Mouse (Mus musculus): Measurements from ENCODE around the gene Nxph3. TPM values are rescaled to one million over a fixed set of nuclear protein-coding genes. Genes with fewer than 3 reads are reported as not detected.
"Not testable (repeated sequence)": the region's sequence is repeated elsewhere in the genome, so short reads cannot be mapped to it uniquely, and the experiment has no call there.

Nxph3 gene
- total RNA-seq, 2 experiments from 2014 or later: 40.2 to 44.0 TPM

DNA sequence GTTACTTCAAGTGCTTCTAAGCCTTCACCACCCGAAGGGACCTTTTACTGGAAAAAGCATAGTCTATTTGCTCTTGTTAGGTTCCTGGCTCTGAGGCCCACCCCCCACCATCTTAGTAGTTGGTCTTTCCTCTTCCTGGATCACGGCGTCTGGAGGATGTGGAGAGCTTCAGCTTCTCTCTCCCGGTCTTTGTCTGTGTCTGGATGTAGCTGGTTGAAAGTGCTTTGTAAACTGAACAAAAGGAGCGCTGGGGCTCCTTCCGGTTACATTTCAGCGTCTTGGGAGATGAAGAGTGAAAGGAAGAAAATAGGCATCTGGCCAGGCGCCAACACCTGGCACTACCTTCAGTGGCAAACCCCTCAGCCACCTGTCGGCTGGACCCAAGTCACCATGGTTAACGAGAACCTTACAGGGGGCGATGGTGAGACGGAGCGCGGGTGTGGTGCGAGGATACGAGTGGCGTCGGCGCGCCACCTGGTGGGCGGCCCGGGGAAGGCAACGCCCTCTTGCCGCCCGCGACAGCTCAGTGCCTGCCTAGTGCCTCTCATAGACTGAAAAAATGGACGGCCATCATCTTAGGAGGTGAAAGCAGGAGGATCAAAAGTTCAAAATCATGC, 6.2 kb upstream of the Nxph3 start:
- DNase-seq: peak; percentile 95
- intact Hi-C loops (cut with DNase I): loop anchor here (2.0 to 10.0 kb wide), 3 partner anchors 122 to 406 kb away; no protein-coding TSS in a partner anchor

DNA sequence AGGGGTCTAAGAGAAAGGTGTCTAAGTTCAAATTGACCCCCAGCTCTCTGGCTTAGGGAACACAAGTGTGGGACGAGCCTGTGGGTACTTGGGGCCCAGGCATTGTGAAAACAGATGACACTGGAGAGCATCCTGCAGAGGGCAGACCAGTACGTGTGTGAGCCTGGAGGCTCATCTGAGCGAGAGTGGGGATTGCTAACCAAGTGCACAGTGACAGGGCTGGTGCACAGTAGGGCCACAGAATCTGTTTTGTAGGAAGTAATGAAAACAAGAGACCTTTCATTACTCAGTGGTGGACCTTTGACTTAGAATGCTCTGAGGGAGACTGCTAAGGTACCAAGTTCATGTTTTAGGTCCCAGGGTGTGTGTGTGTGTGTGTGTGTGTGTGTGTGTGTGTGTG, 5.6 kb upstream of the Nxph3 start:
- no peak for DNase-seq
- intact Hi-C loops (cut with DNase I): loop anchor here (2.0 to 10.0 kb wide), 3 partner anchors 121 to 405 kb away; no protein-coding TSS in a partner anchor

DNA sequence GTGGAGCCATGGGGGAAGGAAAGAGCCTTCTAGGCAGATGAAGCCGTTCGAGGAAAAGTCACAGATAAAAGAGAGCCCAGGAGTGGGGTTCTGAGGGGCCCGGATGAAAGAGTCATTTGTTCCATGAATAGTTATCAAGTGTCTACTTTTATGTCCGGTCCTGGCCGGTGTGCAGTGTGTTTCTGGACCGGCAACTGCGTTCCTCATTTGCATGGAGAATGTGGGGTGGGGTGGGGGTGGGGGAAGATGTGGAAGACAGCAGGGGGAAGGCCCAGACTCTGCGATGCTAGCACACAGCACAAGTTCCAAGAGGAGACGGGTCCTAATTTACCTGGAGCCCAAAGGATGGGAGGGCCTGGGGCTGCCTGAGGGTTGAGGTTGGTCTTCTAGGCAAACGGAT, 4.9 kb upstream of the Nxph3 start:
- intact Hi-C loops (cut with DNase I): no loop called here
- no peak for DNase-seq

DNA sequence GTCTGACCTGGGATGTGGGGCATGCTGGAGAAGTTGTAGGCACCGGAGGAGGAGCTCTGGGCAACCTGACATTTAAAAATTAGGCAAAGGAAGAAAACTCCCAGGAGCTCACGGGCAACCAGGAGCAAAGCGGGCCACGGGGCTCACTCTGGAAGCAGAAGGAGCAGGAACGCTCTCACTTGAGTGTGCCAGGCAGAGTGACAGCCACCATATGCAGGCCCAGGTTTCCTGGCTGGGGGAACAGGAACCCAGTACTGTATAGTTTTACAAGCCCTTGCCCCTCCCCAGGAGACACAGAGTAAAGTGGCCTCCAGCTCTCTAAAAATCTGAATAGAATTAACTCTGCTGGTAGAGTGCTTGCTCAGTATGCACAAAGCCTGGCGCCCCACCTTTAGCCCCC, 2.8 kb upstream of the Nxph3 start:
- intact Hi-C loops (cut with DNase I): no loop called here
- no peak for DNase-seq

DNA sequence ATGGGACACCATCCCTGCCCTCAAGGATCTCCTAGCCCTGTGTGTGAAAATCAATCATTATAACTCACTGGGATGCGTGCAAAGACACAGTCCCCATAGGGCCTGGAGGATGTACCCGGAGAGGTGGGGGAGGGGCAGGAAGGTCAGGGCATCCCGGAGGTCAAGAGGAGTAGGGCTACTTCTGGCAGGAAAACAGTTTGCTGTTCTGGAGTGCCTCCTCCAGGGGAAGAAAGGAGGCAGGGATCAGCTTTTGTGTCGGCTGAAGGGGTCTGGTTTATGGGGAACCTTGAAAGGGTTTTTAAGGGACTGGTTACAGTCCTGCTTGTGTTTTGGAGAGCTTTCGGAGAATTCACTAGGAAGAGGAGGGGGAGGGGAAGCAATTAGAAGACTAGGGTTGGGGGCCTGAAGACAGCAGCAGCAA, 2.1 kb upstream of the Nxph3 start:
- no peak for DNase-seq
- intact Hi-C loops (cut with DNase I): no loop called here

DNA sequence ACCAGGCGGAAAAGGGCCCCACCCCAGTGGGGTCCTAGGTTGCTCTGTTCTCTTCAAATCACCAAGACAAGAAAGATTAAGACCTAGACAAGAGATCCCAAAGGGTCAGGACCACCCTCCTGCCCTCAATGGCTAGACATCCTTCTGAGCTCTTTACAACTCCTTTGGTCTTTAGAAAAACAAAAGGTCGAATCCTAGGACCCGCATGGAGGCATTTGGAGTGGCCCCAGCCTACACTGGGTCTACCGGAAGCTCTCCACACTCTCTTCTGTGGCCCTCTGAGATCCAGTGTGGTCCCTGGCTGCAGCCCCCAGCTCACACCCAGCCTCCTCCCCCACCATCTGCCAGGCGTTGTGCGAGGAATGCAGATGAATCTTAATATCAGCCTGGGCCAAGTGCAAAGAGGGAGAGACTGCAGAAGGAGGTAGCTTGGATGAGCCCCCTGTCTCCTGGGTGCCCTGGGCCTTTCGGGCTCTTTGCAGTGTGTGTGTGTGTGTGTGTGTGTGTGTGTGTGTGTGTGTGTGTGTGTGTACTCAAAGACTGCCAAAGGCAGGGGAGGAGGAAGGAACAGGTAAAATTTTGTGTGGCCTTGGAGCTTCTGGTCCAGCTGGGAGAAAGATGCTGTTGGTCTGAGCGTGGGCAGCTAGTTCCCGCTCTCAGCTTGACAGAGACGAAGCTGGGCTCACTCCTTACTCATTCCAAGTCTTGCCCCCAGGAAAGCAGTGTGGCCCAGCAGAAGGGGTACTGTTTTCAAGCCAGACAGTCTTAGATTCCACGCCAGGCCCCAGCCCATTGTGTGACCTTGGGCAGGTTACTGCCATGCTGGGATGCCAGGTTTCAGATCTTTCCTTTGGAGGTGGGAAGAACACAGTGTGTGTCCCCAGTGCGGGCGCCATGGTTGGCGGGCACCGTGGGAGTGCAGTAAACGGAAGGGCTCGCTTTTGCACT, 1.3 kb upstream of the Nxph3 start:
- intact Hi-C loops (cut with DNase I): no loop called here
- peak; percentile 69 for DNase-seq

DNA sequence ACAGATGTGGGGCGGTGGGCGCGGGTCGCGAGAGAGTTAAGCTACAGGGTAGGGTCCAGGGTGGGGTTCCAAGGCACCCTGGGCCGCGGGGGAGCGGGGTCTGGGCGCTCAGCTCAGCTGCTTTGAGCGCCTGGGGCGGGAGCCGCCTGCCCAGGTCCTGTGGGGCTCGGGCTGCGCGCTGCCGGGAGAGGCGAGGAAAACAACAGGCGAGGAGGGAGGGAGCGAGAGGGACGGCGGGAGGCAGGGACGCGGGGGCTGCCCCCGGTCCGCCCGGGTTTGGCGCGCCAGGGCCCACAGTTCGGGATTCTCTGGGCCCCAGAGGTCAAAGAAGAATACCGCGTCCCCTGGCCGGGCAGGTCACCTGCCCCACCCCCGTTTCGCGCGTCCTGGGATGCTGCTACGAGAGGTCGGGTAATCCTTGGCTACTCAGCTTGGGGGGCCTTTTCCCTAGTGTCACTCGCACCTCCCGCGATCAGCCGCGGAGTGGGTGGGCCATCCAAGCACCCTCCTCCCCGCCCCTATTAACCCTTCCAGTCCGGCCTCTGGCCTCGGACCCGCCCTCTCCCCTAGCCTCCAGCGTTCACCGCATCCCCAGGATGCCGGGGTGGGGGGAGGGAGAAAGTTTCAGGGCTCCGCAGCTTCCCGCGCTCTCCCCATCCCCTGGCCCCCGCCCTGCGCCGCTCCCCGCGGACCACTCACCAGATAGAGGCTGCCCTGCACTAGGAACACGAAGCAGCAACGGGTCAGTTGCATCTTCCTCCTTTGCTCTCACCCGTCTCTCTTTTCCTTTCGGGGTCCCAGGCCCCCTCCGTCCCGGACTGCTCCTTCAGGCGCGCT, 691 bp downstream of the Nxph3 start:
- DNase-seq: no peak
- intact Hi-C loops (cut with DNase I): no loop called here

DNA sequence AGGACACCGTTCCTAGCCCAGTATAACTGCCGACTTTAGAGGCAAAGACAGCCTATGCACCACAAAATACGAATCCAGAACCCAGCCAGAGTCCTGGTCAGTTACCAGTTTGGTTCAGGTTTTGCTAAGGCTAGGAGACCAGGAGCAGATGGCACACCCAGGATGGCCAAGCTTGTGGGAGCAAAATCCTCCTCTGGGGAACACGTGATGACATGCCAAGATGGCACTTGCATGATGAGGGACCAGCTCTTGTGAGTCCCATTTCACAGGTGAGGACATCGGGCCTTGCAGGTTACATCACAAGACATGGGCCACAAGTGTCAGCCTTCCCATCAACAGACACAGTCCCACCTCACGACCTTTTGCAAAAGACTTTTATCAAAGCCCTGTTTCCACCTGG, 2.0 kb downstream of the Nxph3 start:
- DNase-seq: no peak
- intact Hi-C loops (cut with DNase I): no loop called here

DNA sequence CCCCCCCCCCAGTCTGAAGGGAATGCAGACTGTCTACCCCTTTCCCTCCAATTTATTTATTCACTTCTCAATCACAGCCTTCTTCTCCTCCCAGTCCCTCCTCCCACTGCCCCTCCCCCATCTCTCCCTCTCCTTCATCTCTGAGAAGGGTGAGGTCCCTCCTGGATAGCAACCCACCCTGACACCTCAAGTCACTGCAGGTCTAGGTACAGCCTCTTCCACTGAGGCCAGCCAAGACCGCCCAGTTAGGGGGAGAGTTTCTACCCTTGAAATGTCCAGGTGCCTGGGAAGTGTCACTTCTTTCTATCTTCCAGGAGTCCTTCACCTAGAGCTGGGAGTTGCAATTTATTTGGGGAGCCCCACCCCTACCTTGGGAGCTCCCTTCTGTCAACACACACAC, 2.5 kb downstream of the Nxph3 start:
- intact Hi-C loops (cut with DNase I): no loop called here
- no peak for DNase-seq

DNA sequence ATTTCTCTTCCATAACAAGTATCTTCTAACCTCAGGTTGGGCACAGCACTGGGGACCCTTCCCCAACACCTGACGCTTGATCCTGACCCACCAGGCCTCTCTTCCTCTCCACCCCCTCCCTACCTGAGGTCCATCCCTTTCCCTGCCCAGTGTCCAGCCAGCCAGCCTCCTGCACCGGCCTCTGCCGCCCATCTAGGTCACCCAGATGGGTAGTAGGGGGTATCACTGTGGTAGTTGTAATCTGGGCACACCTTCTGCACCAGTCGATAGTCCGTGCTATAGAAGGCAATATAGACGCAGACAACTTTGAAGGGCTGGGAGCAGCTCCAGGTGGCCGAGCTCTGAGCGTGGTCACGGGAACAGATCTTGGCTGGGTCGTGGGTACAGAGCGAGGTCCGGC, 3.7 kb downstream of the Nxph3 start:
- DNase-seq: no peak
- intact Hi-C loops (cut with DNase I): no loop called here

DNA sequence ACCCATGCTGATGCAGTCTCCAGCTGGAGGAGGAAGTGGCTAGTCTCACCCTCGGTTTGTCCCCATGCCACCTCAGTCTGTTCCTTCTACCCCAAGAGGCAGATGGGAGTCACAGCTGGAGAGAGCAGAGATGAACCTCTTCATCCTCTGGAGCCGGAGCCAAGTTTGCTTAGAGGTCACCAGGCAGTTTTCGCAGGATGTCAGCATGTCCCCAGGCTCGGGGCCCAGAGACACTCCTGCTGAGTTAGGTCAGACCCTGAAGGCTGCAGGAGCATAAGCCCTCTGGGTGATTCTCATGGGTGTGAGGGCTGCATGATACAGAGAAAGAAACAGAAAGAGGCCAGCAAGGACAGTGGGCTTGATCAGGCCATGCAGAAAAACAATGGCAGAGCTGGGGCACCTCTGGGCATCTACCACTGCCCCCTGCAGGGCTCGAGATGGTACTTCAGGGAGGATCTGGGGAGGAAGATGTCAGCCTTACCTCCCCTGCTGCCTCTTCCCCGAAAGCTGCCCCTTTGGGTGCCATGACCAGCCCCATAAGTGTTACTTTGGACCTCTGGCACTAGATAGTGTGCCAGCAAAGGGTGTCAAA, 5.1 kb downstream of the Nxph3 start:
- intact Hi-C loops (cut with DNase I): no loop called here
- DNase-seq: no peak

DNA sequence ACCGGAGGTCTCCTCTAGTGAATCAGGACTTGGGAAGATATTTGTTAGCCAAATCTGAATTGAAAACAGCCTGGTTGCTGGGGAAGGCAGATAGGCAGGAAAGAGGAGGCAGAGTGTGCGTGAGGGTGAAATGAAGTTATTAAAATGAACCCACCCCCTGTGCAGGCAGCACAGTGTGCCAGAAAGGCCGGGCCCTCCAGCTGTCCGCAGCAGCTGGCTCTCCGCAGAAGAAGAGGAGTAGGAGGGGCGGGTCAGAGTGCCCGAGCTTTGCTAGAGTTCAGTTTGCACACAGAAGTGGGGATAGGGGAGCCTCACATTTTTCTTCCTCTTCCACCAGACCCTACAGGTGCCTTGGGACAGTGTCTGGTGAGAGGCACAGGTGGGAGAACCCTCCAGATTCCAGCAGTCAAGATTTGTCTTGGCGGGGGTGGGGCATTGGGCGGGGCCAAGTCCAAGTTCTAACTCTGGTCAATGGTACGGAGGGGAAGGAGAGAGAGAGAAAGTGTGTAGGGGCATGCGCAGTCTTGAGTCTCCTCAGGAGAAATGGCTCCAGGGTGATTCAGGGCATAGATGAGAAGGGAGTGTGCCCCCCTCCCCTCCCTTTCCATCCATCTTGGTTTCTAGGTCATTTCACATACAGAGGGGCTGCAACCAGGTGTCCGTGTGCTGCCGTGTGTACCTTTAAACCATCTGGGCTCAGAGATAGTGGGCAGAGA, 6.0 kb downstream of the Nxph3 start:
- intact Hi-C loops (cut with DNase I): no loop called here
- peak; percentile 62 for DNase-seq

DNA sequence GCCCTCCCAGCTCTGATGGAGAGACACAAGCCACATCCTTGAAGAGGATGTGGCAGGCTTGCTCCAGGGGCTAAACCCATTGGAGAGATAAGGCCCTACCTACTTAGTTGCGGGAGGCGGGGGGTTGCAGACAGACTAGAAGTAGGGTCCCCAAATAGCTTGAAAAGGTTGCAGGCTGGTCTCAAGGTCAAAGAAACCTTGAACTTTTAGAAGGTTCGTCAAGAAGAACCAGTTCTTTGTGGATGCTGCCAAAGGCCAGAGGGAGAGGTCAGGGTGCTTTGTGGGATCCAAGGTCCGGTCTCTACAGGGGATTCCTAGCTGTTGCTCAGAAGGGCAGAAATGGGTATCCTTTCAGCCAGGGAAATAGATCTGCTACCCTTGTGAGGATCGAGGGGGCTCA, 6.6 kb downstream of the Nxph3 start:
- intact Hi-C loops (cut with DNase I): no loop called here

DNA sequence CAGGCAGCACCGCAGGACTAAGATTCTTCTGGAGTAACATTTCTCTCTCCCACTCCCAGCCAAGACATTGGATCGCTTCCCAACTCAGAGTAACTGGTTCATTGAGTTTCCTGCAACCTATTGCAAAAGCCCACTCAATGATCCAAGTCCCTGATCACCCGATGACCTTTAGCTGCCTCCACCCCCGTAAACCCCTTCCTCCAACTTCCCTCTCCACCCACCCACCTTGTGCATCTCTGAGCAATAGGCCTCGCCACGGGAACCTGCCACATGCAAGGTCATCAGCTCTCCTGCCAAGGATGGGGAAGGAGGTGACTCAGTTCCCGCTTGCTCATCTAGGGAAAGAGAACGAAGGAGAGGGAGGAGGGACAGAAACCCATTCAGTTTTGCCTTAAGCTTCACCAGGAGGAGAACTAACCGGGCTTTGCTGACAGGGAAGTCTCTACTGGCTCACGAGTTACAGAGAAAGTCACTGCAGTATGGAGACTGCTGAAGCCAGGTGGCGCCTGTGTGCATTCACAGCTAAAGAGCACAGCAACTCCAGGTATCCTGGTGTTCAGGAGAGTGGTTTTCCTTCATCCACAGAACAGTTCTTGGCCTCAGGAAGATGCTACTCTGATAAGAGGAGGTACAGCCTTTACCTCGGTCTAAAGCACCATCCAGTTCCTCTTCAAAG, 7.2 kb downstream of the Nxph3 start:
- intact Hi-C loops (cut with DNase I): no loop called here
- DNase-seq: no peak

More for the DNA sequence above, 6.6 kb downstream of the Nxph3 start:
- DNase-seq: no peak

DNA sequence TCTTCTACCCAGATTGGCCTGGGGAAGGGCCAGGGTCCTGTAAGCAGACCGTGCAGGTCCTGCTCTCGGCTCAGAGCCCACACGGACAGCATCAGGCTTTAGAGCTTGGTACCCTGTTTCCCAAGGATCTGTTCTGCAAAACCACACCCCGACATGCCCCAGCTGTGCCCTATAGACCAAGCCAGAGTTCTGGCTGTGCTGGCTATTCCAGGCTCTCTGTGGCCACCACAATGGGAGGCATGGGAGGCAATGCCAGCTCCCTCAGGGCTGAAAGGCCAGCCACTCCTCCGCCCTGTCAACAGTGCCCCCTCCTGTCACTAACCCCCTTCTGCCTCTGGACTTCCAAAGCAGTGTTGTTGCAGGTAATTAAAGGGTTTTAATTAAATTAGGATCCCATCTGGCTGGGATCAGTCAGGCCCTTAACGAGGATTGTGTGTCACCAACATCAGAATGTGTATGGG, 10.1 kb downstream of the Nxph3 start:
- DNase-seq: peak; percentile 56
- intact Hi-C loops (cut with DNase I): no loop called here

DNA sequence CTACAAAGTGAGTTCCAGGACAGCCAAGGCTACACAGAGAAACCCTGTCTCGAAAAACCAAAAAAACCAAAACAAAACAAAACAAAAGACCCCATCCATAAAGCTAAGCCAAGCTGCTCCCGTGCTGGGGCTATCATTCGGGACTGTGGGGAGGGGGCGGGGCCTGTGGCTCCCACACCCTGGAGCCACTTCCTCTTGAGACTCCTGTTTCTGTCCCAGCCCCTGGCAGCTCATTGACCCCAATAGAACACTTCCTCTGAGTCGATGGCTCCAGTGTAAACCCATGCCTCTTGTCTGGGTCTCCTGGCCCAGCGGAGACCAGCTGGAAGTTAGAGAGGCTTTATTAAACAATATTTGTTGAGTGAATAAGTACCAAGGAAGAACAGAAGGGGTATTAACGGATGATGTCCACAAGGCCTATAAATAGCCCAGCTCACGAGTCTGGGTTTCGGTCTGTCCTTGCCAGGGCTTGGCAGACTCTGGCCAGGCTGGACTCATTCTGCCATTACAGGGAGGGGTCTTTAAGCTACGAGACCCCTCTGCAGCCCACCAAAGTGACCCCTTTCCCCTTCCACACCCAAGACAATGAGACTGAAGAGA, 10.7 kb downstream of the Nxph3 start:
- intact Hi-C loops (cut with DNase I): no loop called here

DNA sequence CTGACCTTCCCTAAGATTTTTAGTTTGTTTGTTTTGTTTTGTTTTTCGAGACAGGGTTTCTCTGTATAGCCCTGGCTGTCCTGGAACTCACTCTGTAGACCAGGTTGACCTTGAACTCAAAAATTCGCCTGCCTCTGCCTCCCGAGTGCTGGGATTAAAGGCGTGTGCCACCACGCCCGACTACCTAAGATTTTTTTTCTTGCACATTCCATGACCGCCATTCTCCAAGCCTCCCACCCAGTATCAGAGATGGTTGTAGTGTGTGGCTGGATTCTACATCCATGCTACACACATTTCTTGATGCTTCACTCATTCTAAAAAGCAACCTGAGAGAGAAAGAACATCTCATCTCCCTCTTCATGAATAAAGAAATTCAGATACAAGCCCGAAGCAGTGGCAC, 12.5 kb downstream of the Nxph3 start:
- intact Hi-C loops (cut with DNase I); DNase-seq: not testable (repeated sequence)

More for the DNA sequence above, 10.7 kb downstream of the Nxph3 start:
- no peak for DNase-seq

DNA sequence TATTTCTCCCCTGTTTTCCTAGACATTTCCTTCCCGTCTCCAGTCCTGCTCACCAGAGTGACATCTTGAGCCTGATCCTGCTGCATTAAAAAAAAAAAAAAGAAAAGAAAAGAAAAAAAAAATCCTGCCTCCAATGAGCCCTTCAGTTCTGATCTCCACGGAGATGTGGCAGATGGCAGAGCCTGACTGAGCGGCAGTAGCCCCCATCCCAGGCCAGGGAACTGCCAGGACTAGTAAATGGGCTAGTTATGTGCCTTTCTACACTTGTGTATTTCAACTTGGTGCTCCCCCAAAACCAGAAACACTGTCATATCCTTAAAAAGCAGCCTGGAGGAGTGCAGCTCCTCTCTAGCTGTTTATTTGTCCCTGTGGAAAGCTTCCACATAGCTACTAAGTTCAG, 13.5 kb downstream of the Nxph3 start:
- DNase-seq: peak; percentile 64
- intact Hi-C loops (cut with DNase I): no loop called here

DNA sequence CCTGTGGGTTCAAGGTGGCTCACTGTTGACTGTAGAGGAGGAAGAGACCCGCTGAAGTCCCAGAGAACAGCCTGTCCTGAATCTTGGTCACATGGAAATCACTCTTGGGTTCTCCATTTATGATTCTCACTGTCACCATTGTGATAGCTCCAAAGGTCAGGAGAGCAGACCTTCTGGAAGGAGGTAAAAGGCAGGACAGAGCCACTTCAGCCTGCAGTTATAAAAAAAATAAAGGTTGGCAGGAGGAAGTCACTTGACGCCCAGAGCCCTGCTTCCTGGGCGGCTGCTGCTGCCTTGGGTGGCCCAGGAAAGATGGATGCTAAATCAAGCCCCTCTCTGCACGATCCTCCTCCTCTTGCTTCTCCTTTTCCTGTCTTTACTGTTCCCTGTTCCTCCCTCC, 14.0 kb downstream of the Nxph3 start:
- intact Hi-C loops (cut with DNase I): no loop called here
- DNase-seq: no peak

Data from left cerebral cortex, postnatal 4 days (tissue).